Mouse (Mus musculus) hindbrain, embryonic 11.5 days (tissue): Measurements from ENCODE around the gene Naxe. TPM values are rescaled to one million over a fixed set of nuclear protein-coding genes. Genes with fewer than 3 reads are reported as not detected.

Experiments used
- ATAC-seq: fragments of 200-750 bp; cut with Nextera tagmentation; 2 replicates; pipeline ENCODE4 v1.8.0; 2017; ENCODE audit warnings: mild to moderate bottlenecking, moderate TSS enrichment, moderate library complexity; ENCODE audit not compliant: low FRiP score
- DNase-seq: peaks from one replicate; pipeline ENCODE4 v3.0.0-alpha.2; 2015; ENCODE audit warnings: low spot score
- H3K27ac ChIP-seq: fragments of 300-500 bp; sonication (generic); 2 replicates; pipeline ENCODE4 v1.5.1; 2014; ENCODE audit warnings: mild to moderate bottlenecking, low read depth, low read length
- H3K27me3 ChIP-seq: fragments of 300-500 bp; sonication (generic); 2 replicates; pipeline ENCODE4 v1.6.1; 2014; ENCODE audit warnings: mild to moderate bottlenecking, low read length, moderate library complexity, mixed read lengths; ENCODE audit not compliant: control insufficient read depth, insufficient read depth
- H3K36me3 ChIP-seq: fragments of 300-500 bp; sonication (generic); 2 replicates; pipeline ENCODE4 v1.6.1; 2014; ENCODE audit warnings: mild to moderate bottlenecking, low read length, moderate library complexity, mixed read lengths; ENCODE audit not compliant: control insufficient read depth, insufficient read depth
- H3K4me1 ChIP-seq: fragments of 300-500 bp; sonication (generic); replicated peaks from 2 replicates; pipeline ENCODE4 v1.6.1; 2014; ENCODE audit warnings: low read length, mixed read lengths; ENCODE audit not compliant: control insufficient read depth, insufficient read depth
- H3K4me2 ChIP-seq: fragments of 300-500 bp; sonication (generic); replicated peaks from 2 replicates; pipeline ENCODE4 v1.6.1; 2014; ENCODE audit warnings: mild to moderate bottlenecking, low read depth, low read length
- H3K4me3 ChIP-seq: fragments of 300-500 bp; sonication (generic); 2 replicates; pipeline ENCODE4 v1.5.1; 2014; ENCODE audit warnings: low read depth, low read length
- H3K9ac ChIP-seq: fragments of 300-500 bp; sonication (generic); 2 replicates; pipeline ENCODE4 v1.6.1; 2014; ENCODE audit warnings: low read depth, low read length
- H3K9me3 ChIP-seq: fragments of 300-500 bp; sonication (generic); 2 replicates; pipeline ENCODE4 v1.6.1; 2016; ENCODE audit warnings: low read length; ENCODE audit not compliant: control insufficient read depth
- WGBS: fragments of 180-500 bp; shearing (Covaris S2); extraction: QIAGEN DNeasy Blood & Tissue Kit; methylation state at CpG from one replicate; pipeline ENCODE4 v1.1.7; 2014; 5-methylcytosine and 5-hydroxymethylcytosine counted together
- polyA plus RNA-seq: library from polyadenylated mRNA; unstranded; fragments of >200 nt; fragmentation: Nextera tagmentation; extraction: Ambion mirVana; gene quantifications from 2 replicates; pipeline ENCODE4 v1.2.1, GENCODE M21; 2014

The Naxe gene
- polyA plus RNA-seq, 1 experiment from 2014 or later = 133 TPM

DNA sequence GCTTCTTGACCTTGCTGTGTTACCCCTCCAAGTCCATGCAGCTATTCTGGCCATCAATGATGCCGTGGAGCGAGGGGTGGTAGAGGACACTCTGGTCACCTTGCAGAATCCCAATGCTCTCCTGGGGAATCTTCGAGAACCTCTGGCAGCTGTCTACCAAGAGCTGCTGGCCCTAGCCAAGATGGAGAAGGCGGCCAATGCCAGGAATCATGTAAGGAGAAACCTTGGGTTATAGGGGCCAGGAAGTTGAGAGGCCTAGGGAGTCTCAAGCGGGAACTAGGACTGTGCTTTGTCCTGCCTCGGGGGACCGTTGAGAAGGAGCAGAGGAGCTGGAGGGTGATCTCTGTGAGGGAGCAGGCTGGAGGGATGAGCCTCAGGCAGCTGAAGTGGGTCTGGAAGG, 31.8 kb upstream of the Naxe start:
- Histone ChIP-seq H3K27ac (no peak overlapping the region), H3K9me3 (no peaks in the 10 kb centered on the region), H3K36me3 (peaks cover 3% of the 10 kb centered on the region; the same call in 1 of the 2 replicates), H3K4me2 (no peak overlapping the region), H3K4me1 (no peaks in the 10 kb centered on the region), H3K27me3 (no peaks in the 10 kb centered on the region), H3K9ac (no peak overlapping the region), H3K4me3 (no peak overlapping the region)
- DNase-seq (no peak), ATAC-seq (no peak)
- WGBS = 95% methylated on average over 7 of the region's 7 CpGs

DNA sequence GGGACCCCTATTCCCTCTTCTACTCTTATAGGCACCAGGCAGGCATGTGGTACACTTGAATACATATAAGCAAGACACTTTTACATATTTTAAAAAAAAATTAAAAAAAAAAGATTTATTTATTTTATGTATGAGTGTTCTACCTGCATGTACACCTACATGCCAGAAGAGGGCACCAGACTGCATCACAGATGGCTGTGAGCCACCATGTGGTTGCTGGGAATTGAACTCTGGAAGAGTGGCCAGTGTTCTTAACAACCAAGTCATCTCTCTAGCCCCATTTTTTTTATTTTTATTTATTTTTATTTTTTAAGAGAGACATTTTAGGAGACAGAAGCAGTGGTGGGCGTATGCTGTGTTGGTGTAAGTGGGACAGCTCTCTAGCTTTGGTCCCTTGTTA, 29.4 kb upstream of the Naxe start:
- DNase-seq = peak; percentile 45
- 74% methylated on average over 1 of the region's 1 CpGs for WGBS
- Histone ChIP-seq H3K27me3 (no peaks in the 10 kb centered on the region), H3K9me3 (no peaks in the 10 kb centered on the region), H3K27ac (no peak overlapping the region), H3K4me3 (no peak overlapping the region), H3K4me1 (peaks cover 2% of the 10 kb centered on the region; the same call in 1 of the 2 replicates), H3K4me2 (no peak overlapping the region), H3K9ac (no peak overlapping the region), H3K36me3 (peaks cover 3% of the 10 kb centered on the region; the same call in 1 of the 2 replicates)
- ATAC-seq = no peak

DNA sequence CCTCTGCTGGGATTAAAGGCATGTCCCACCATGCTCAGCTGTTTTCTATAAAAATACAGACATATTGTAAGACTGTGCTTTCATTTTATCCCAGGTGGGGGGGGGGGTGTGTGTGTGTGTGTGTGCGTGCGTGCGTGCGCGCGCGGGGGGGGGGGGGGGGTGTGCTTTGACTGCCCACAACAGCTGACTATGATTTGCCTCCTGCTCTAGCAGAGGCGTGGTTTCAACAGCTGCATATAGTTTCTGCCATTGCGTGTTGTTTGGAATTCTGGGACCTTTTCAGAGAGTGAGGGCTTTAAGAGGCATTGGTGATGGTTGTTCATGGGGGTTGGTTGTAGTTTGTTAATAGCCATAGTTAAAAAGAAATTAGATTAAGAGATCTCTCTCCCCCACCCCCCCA, 27.2 kb upstream of the Naxe start:
- Histone ChIP-seq H3K27me3 (no peaks in the 10 kb centered on the region), H3K9me3 (no peaks in the 10 kb centered on the region), H3K36me3 (no peaks in the 10 kb centered on the region), H3K4me1 (peaks cover 4% of the 10 kb centered on the region; the same call in 1 of the 2 replicates), H3K27ac (no peak overlapping the region), H3K4me2 (no peak overlapping the region), H3K9ac (no peak overlapping the region), H3K4me3 (no peak overlapping the region)
- 90% methylated on average over 8 of the region's 9 CpGs for WGBS
- no peak for ATAC-seq
- DNase-seq = no peak

DNA sequence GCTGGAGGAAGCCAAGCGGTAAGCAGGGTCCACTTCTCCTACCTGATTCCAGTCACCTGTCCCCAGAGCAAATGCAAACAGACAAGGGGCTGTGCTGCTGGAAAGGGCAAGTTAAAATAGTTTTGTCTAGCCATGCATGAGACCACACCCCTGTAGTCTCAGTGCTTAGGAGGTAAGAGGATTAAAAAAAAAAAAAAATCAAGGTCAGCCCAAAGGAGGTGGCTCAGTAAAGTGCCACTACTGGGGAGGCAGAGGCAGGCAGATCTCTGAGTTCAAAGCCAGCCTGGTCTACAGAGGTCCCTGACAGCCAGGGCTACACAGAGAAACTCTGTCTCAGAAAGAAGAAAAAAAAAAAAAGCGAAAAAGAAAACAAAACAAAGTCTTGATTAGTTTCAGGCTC, 25.7 kb upstream of the Naxe start:
- H3K4me2 ChIP-seq = no peak overlapping the region
- WGBS = 97% methylated on average over 2 of the region's 2 CpGs
- no peak for ATAC-seq
- no peak overlapping the region for H3K27ac ChIP-seq
- H3K4me3 ChIP-seq = no peak overlapping the region
- H3K36me3 ChIP-seq = no peaks in the 10 kb centered on the region
- DNase-seq = no peak
- peaks cover 4% of the 10 kb centered on the region; the same call in 1 of the 2 replicates for H3K4me1 ChIP-seq
- no peaks in the 10 kb centered on the region for H3K9me3 ChIP-seq
- no peak overlapping the region for H3K9ac ChIP-seq
- no peaks in the 10 kb centered on the region for H3K27me3 ChIP-seq

DNA sequence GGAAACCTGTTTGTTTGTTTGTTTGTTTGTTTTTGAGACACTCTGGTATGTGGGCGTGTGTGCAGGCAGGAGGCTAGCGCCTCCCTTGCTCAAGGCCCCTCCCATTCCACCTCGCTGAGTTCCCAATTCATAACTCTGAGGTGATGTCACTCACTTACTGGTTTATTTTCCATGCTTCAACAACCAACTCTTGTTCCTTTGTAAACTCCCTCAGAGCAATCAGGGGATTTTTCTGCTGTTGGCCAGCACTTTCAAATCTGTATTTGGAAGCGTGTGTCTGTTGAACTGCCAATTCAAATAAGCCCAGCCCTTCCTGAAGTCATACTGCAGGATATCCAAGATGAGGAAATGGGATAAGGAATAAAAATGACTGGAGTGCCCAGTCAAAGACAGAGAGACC, 24.4 kb upstream of the Naxe start:
- DNase-seq = no peak
- Histone ChIP-seq H3K9ac (peak overlapping the region; percentile 56; the same call in 1 of the 2 replicates), H3K27me3 (no peaks in the 10 kb centered on the region), H3K4me3 (peak overlapping the region; percentile 58), H3K36me3 (no peaks in the 10 kb centered on the region), H3K9me3 (no peaks in the 10 kb centered on the region), H3K27ac (no peak overlapping the region), H3K4me2 (peak overlapping the region; percentile 80), H3K4me1 (peaks cover 4% of the 10 kb centered on the region; the same call in 1 of the 2 replicates)
- no peak for ATAC-seq
- WGBS = 28% methylated on average over 4 of the region's 4 CpGs

DNA sequence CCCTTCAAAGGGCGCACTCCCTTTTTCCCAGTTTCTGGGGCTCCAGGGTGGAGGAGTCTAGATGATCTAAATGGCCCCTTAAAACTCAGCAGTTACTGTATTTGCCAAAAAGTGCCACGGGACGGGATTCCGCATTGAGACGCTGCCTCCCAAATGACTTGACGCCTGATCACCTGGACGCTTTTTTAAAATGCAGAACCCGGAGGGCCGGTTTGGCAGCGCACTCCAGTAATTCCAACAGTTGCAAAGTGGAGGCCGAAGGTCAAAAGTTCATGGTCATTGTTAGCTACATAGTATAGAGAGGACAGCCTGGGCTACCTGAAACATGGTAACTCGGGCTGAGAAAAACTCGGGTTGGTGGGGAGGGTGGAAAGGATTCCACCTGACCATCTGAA, 23.9 kb upstream of the Naxe start:
- Histone ChIP-seq H3K9ac (peak overlapping the region; percentile 56), H3K4me2 (peak overlapping the region; percentile 80), H3K9me3 (no peaks in the 10 kb centered on the region), H3K27ac (no peak overlapping the region), H3K4me3 (peak overlapping the region; percentile 58), H3K4me1 (peaks cover 4% of the 10 kb centered on the region; the same call in 1 of the 2 replicates), H3K36me3 (no peaks in the 10 kb centered on the region), H3K27me3 (no peaks in the 10 kb centered on the region)
- 3% methylated on average over 13 of the region's 13 CpGs for WGBS
- ATAC-seq = no peak
- DNase-seq = no peak

DNA sequence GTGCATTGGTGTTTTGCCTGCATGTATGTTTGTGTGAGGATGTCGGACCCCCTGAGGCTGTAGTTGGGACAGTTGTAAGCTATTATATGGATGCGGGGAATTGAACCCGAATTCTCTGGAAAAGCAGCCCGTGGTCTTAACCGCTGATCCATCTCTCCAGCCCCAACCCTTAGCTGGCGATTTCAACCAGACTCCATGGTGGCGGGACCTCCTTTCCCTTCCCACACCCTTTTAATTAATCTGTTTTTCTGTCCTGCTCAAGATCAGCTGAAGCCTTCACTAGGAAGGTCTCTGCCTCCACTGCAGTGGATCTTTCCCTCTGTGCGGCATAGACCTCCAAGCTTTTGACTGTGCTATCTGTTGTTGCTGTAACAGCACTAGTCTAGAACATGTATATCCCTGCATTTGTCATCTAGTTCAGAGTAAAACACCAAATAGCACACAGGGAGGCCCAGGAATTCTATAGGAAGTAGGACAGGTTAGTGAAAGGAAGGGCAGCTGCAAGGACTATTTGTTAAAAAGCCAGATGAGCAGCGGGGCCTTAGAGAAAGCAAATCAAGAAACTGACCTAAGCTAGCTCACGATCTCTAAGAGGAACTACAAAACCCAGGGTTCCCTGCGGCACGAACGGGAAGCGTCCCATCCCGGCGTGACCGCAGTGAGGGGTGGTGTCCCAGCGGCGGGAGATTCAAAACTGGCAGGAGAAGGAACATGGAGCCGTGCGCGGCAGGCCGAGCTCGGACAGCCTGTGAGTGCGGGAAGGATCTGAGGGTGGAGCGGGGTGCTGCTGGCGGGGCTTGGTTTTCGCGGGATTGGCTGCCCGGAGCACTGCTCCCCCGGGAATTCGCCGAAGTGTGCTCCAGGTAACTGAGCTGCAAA, 23.3 kb upstream of the Naxe start, which contains the start of gene Iqgap3:
Gene Iqgap3, plus strand, starts transcription at position 627 of the 879 bp plus-strand sequence.
- peak within 1 kb of the TSS; percentile 58 for H3K4me3 ChIP-seq
- H3K36me3 ChIP-seq = no peaks in the 10 kb centered on the region
- no peaks in the 10 kb centered on the region for H3K9me3 ChIP-seq
- no peak within 1 kb of the TSS for H3K27ac ChIP-seq
- H3K9ac ChIP-seq = peak within 1 kb of the TSS; percentile 56
- 20% methylated on average over 33 of the region's 33 CpGs for WGBS
- no peaks in the 10 kb centered on the region for H3K27me3 ChIP-seq
- DNase-seq (peak; percentile 94), ATAC-seq (peak; percentile 90)
- H3K4me1 ChIP-seq = peaks cover 4% of the 10 kb centered on the region; the same call in 1 of the 2 replicates
- H3K4me2 ChIP-seq = peak within 1 kb of the TSS; percentile 80

DNA sequence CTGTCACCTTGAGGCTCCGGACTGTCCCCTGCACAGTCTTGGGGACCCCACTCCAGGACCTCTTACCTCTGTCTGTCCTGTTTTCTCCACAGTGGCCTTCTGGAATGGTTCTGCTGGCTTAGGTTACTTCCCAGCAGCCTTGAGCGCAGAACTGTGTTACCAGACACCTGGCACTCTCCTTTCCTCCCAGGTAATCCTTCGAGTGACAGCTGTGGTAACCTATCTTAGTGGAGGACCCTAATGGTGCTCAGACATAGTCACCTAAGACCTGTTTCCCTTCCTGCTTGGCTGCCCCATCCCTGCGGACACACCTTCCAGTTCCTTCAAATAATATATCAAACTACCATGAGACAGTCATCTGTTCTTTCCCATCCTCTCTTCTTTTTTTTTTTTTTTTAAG, 19.9 kb upstream of the Naxe start, which contains the start of gene Ttc24:
Gene Ttc24, minus strand, starts transcription at position 101 of the 400 bp plus-strand sequence.
- Histone ChIP-seq H3K4me1 (peaks cover 4% of the 10 kb centered on the region; the same call in 1 of the 2 replicates), H3K27me3 (no peaks in the 10 kb centered on the region), H3K4me3 (no peak within 1 kb of the TSS), H3K9me3 (no peaks in the 10 kb centered on the region), H3K9ac (no peak within 1 kb of the TSS), H3K36me3 (no peaks in the 10 kb centered on the region), H3K4me2 (no peak within 1 kb of the TSS), H3K27ac (no peak within 1 kb of the TSS)
- ATAC-seq (no peak), DNase-seq (no peak)
- 72% methylated on average over 4 of the region's 4 CpGs for WGBS

DNA sequence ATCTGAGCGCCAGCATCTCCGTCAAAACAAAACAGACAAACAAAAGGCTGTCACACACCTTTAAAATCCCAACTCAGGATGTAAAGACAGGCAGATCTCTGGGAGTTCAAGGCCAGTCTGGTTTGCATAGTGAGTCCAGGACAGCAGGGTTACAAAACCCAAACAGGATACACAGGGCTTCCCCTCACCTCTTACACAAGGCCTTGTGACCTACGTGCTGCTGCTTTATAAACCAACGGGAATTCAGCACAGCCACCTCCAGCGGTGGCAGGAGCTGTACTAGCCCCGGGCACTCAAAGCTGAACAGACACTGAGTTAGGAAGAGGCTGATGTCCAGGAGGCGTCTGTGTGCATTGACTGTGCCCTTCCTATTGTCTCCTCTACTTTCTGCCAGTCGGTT, 19.1 kb upstream of the Naxe start:
- no peaks in the 10 kb centered on the region for H3K36me3 ChIP-seq
- no peak for ATAC-seq
- no peak for DNase-seq
- H3K9me3 ChIP-seq = no peaks in the 10 kb centered on the region
- no peak overlapping the region for H3K4me2 ChIP-seq
- H3K4me1 ChIP-seq = no peaks in the 10 kb centered on the region
- no peaks in the 10 kb centered on the region; the same call in 1 of the 2 replicates for H3K27me3 ChIP-seq
- no peak overlapping the region for H3K4me3 ChIP-seq
- H3K27ac ChIP-seq = no peak overlapping the region
- WGBS = 41% methylated on average over 8 of the region's 8 CpGs
- no peak overlapping the region for H3K9ac ChIP-seq
